Mouse (Mus musculus) G1E (cell line): Measurements from ENCODE around the gene Gm48551. TPM values are rescaled to one million over a fixed set of nuclear protein-coding genes. Genes with fewer than 3 reads are reported as not detected.

Experiments used
- ATAC-seq: 2 replicates; pipeline ENCODE4 v1.8.0; 2016; ENCODE audit warnings: mild to moderate bottlenecking; ENCODE audit not compliant: insufficient number of reproducible peaks, poor library complexity, low FRiP score, severe bottlenecking; ENCODE audit errors: extremely low read depth
- DNase-seq: peaks from one replicate; pipeline ENCODE4 v3.0.0; 2012; ENCODE audit warnings: low spot score
- H3K27me3 ChIP-seq: 2 replicates; pipeline ENCODE4 v1.6.1; 2012; ENCODE audit warnings: mild to moderate bottlenecking, low read length, inconsistent platforms; ENCODE audit not compliant: insufficient read depth
- H3K36me3 ChIP-seq: replicated peaks from 2 replicates; pipeline ENCODE3; 2012; ENCODE audit warnings: mild to moderate bottlenecking, inconsistent platforms
- H3K4me1 ChIP-seq: 2 replicates; pipeline ENCODE4 v1.6.1; 2012; ENCODE audit warnings: low read depth, low read length, inconsistent platforms, mixed read lengths; ENCODE audit not compliant: insufficient read depth
- H3K4me3 ChIP-seq: 2 replicates; pipeline ENCODE4 v1.5.1; 2012; ENCODE audit warnings: low read depth, mild to moderate bottlenecking, inconsistent platforms, low read length, moderate library complexity, mixed read lengths
- H3K9me3 ChIP-seq: replicated peaks from 2 replicates; pipeline ENCODE4 v1.6.1; 2012; ENCODE audit warnings: inconsistent platforms
- CTCF ChIP-seq: IDR thresholded peaks from 2 replicates; pipeline ENCODE4 v1.5.1; 2012; ENCODE audit warnings: low read depth, low read length, inconsistent platforms, mixed read lengths
- GATA1 ChIP-seq: IDR thresholded peaks from 2 replicates; pipeline ENCODE4 v1.6.1; 2012; ENCODE audit warnings: borderline replicate concordance, low read length, inconsistent platforms, mixed read lengths
- GATA2 ChIP-seq: IDR thresholded peaks from 2 replicates; pipeline ENCODE4 v1.6.1; 2012; ENCODE audit warnings: low read depth, low read length, inconsistent platforms, borderline replicate concordance
- POLR2AphosphoS5 ChIP-seq: IDR thresholded peaks from 2 replicates; pipeline ENCODE4 v1.6.1; 2012; ENCODE audit warnings: low read depth, low read length, inconsistent platforms; ENCODE audit not compliant: insufficient replicate concordance
- TAL1 ChIP-seq: conservative IDR thresholded peaks from 2 replicates; pipeline ENCODE4 v1.6.1; 2012; ENCODE audit warnings: low read depth, low read length, inconsistent platforms, mixed read lengths
- polyA plus RNA-seq: library from polyadenylated mRNA; stranded (reverse); fragments of >175 nt; gene quantifications from 2 replicates; pipeline ENCODE4 v1.2.3, GENCODE M21; 2012
- total RNA-seq, 2 experiments: library from RNA; stranded (forward) in 1 of 2; stranded (reverse) in 1 of 2; fragments of 200-1000 nt in 1 of 2; fragments of >200 nt in 1 of 2; fragmentation: Nextera tagmentation in 1 of 2; gene quantifications; 2 replicates each; pipeline ENCODE4 v1.2.3; 2014 to 2017

The Gm48551 gene
- total and polyA plus RNA-seq, 3 experiments = 0.72 to 2.6 (median 1.1) TPM

DNA sequence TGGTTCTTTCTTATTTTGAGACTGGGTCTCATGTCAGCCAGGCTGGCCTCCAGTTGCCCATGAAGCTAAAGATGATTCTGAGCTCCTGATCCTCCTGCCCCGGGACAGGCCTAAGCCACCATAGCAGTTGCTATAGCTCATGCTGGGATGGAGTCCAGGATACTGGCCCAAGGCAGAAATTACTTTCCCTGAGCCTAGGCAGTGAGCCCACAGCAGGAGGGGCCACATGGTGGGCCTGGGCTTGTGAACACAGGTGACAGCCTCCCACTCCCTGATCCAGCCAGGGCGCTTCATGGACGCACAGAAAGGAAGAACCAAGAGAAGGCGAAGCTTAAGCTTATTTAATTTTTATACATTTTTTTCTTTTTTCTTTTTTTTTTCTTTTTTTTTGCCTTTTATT is 11.6 kb downstream of the Gm48551 start:
- peaks cover 24% of the 10 kb centered on the region; the same call in 1 of the 2 replicates for H3K27me3 ChIP-seq
- ATAC-seq (no peak), DNase-seq (no peak)
- TF ChIP-seq GATA1 (no peak), CTCF (no peak), POLR2AphosphoS5 (no peak), GATA2 (no peak), TAL1 (no peak)
- peaks cover 35% of the 10 kb centered on the region for H3K36me3 ChIP-seq
- no peak overlapping the region for H3K4me3 ChIP-seq
- H3K4me1 ChIP-seq = peaks cover 24% of the 10 kb centered on the region
- H3K9me3 ChIP-seq = no peaks in the 10 kb centered on the region

DNA sequence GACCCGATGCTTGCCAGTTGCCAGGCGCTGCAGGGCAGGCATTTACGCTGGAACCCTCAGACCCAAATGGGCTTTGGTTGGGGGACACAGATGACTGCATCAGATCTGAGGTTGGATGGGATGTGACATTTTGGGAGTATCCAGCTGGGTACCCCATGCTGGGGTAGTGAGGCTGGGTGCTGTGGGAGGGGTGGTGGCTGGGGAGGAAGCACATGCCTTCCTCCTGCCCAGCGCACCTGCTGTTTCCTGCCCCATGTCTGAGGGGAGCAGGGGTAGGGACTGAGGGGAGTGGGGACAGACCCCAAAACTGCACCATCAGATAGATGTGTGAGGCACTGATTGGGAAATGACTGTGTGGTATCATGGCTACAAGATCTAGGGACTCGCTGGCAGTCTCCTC is 12.5 kb downstream of the Gm48551 start:
- peaks cover 24% of the 10 kb centered on the region; the same call in 1 of the 2 replicates for H3K27me3 ChIP-seq
- peaks cover 30% of the 10 kb centered on the region for H3K36me3 ChIP-seq
- H3K9me3 ChIP-seq = no peaks in the 10 kb centered on the region
- peaks cover 33% of the 10 kb centered on the region for H3K4me1 ChIP-seq
- DNase-seq = no peak
- TF ChIP-seq GATA1 (no peak), CTCF (no peak)
- no peak overlapping the region for H3K4me3 ChIP-seq
- no peak for ATAC-seq

DNA sequence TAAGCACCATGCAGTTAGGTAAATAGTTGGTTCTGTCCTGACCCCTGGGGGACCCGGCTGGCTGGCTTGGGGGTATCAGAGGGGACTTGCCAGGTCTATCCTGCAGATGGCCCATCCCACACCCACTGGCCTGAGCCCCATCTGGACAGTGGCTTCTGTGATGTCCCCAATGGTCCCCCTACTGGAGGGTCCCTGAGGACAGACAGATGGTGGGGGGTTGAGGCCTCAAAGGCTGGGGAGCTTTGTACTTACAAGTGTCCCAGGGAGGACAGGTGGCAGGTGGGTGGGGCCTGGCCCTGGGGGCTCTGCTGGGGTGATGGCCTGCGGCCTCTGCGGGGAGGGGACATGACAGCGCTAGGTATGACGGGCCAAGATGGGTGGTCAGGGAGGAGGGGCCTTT is 15.0 kb downstream of the Gm48551 start:
- no peak for ATAC-seq
- peaks cover 35% of the 10 kb centered on the region; the same call in 1 of the 2 replicates for H3K27me3 ChIP-seq
- H3K36me3 ChIP-seq = peaks cover 27% of the 10 kb centered on the region
- TF ChIP-seq GATA2 (no peak), TAL1 (no peak), GATA1 (no peak), CTCF (no peak), POLR2AphosphoS5 (no peak)
- H3K4me3 ChIP-seq = no peak overlapping the region
- H3K4me1 ChIP-seq = peaks cover 28% of the 10 kb centered on the region
- DNase-seq = no peak
- H3K9me3 ChIP-seq = no peaks in the 10 kb centered on the region

GRCm38 (mm10) chr10:81399798-81400308 is 15.6 kb downstream of the Gm48551 start:
- Histone ChIP-seq H3K9me3 (no peaks in the 10 kb centered on the region), H3K27me3 (peaks cover 35% of the 10 kb centered on the region; the same call in 1 of the 2 replicates), H3K4me1 (peaks cover 34% of the 10 kb centered on the region), H3K4me3 (no peak overlapping the region), H3K36me3 (peaks cover 32% of the 10 kb centered on the region)
- ATAC-seq (no peak), DNase-seq (no peak)
- no peak for TF ChIP-seq POLR2AphosphoS5
- TF ChIP-seq CTCF = no peak
- TF ChIP-seq GATA2 = no peak
- no peak for TF ChIP-seq TAL1
- no peak for TF ChIP-seq GATA1

- Histone ChIP-seq H3K27me3 (peaks cover 35% of the 10 kb centered on the region; the same call in 1 of the 2 replicates), H3K4me3 (no peak overlapping the region), H3K9me3 (no peaks in the 10 kb centered on the region), H3K36me3 (peaks cover 35% of the 10 kb centered on the region), H3K4me1 (peaks cover 40% of the 10 kb centered on the region)
- TF ChIP-seq GATA1 = no peak
- no peak for TF ChIP-seq GATA2
- TF ChIP-seq POLR2AphosphoS5 = no peak
- TF ChIP-seq CTCF = no peak
- no peak for TF ChIP-seq TAL1
- DNase-seq (no peak), ATAC-seq (no peak)
These were observed 16.3 kb downstream of the Gm48551 start for GRCm38 (mm10) chr10:81400371-81401204.

DNA sequence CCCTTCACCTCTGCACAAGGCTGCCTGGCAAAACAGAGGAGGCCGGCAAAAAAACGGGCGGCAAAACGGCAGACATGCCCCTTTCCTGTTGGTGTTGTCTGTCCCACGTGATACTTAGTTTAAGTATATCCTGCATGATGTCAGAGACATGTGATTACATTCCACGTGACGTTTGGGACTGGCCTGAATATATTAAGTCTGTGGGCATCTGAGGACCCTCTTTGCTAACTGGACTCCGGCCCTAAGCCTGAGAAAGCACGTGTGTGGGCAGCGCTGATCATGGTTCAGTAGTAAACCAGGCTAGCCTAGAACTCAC is 16.9 kb downstream of the Gm48551 start:
- DNase-seq = no peak
- H3K9me3 ChIP-seq = no peaks in the 10 kb centered on the region
- peaks cover 45% of the 10 kb centered on the region for H3K4me1 ChIP-seq
- ATAC-seq = no peak
- peaks cover 40% of the 10 kb centered on the region for H3K36me3 ChIP-seq
- H3K4me3 ChIP-seq = no peak overlapping the region
- TF ChIP-seq GATA1 (no peak), POLR2AphosphoS5 (no peak), CTCF (no peak)
- peaks cover 37% of the 10 kb centered on the region; the same call in 1 of the 2 replicates for H3K27me3 ChIP-seq
